Mouse (Mus musculus) neural tube, embryonic 12.5 days (tissue): Measurements from ENCODE around the gene 4921504E06Rik. TPM values are rescaled to one million over a fixed set of nuclear protein-coding genes. Genes with fewer than 3 reads are reported as not detected.

Experiments
- ATAC-seq: fragments of 200-750 bp; cut with Nextera tagmentation; 2 replicates; pipeline ENCODE4 v1.8.0; 2017; ENCODE audit warnings: low read depth, mild to moderate bottlenecking, moderate TSS enrichment, moderate library complexity; ENCODE audit not compliant: low FRiP score
- H3K27ac ChIP-seq: fragments of 300-500 bp; sonication (generic); 2 replicates; pipeline ENCODE4 v1.5.1; 2016
- H3K27me3 ChIP-seq: fragments of 300-500 bp; sonication (generic); replicated peaks from 2 replicates; pipeline ENCODE4 v1.6.1; 2016; ENCODE audit warnings: mild to moderate bottlenecking
- H3K36me3 ChIP-seq: fragments of 300-500 bp; sonication (generic); 2 replicates; pipeline ENCODE4 v1.6.1; 2016; ENCODE audit warnings: mild to moderate bottlenecking
- H3K4me1 ChIP-seq: fragments of 300-500 bp; sonication (generic); 2 replicates; pipeline ENCODE4 v1.6.1; 2016
- H3K4me2 ChIP-seq: fragments of 300-500 bp; sonication (generic); replicated peaks from 2 replicates; pipeline ENCODE4 v1.6.1; 2016; ENCODE audit warnings: mild to moderate bottlenecking
- H3K4me3 ChIP-seq: fragments of 300-500 bp; sonication (generic); 2 replicates; pipeline ENCODE4 v1.5.1; 2016
- H3K9ac ChIP-seq: fragments of 300-500 bp; sonication (generic); 2 replicates; pipeline ENCODE4 v1.6.1; 2016; ENCODE audit warnings: mild to moderate bottlenecking
- H3K9me3 ChIP-seq: fragments of 300-500 bp; sonication (generic); 2 replicates; pipeline ENCODE4 v1.6.1; 2016; ENCODE audit warnings: mild to moderate bottlenecking
- WGBS: fragments of 180-500 bp; shearing (Covaris S2); methylation state at CpG from one replicate; pipeline ENCODE4 v1.1.7; 2016; 5-methylcytosine and 5-hydroxymethylcytosine counted together
- polyA plus RNA-seq: library from polyadenylated mRNA; unstranded; fragments of >200 nt; fragmentation: Nextera tagmentation; extraction: Ambion mirVana; gene quantifications from 2 replicates; pipeline ENCODE4 v1.2.1, GENCODE M21; 2016

Gene 4921504E06Rik
- polyA plus RNA-seq, 1 experiment from 2014 or later, result not detected

DNA sequence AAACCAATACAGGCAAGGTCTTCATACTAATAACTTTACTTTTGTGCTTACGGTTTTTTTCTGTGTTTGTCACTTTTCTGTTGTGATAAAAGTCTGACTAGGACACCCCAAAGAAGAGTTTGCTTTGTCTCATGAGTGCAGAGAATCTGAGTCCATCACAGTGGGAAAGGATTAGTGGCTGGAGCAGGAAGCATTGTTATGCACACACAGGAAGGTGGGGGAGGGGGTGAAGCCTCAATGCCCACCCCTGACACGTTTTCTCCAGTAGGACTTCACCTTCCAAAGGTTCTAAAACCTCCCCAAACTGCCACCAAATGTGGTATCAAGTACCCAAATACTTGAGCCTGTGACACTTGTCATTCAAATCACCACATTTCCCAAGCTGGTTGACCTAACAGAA lies 91.8 kb downstream of the 4921504E06Rik start:
- WGBS, result 51% methylated on average over 2 of the region's 2 CpGs
- Histone ChIP-seq H3K9me3 (no peaks in the 10 kb centered on the region), H3K9ac (no peak overlapping the region), H3K27me3 (peaks cover 14% of the 10 kb centered on the region), H3K4me2 (no peak overlapping the region), H3K4me1 (no peaks in the 10 kb centered on the region), H3K36me3 (no peaks in the 10 kb centered on the region), H3K4me3 (no peak overlapping the region), H3K27ac (no peak overlapping the region)
- ATAC-seq, result no peak

DNA sequence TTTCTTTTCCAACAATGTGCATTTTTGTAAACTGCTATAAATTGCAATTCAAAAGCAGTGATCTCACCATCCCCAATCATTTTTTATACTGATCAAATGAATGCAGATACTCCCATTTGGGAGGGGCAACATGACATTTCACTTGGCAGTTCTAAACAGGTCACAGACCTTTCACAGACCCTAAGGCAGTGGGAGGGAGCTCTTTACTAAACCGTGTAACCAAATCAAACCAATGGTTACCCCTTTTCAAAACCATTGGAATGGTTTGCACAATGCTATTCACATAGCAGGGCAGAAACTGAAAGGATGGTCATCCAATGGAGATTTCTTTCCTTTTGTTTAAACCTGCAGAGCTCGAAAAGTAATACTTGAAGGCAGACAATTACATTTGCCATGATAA lies 94.9 kb downstream of the 4921504E06Rik start:
- Histone ChIP-seq H3K4me3 (no peak overlapping the region), H3K27ac (no peak overlapping the region), H3K9me3 (no peaks in the 10 kb centered on the region), H3K4me1 (0 out of 2 replicates have a peak, but pooled peaks cover 1% of the 10 kb centered on the region), H3K36me3 (no peaks in the 10 kb centered on the region), H3K27me3 (peaks cover 44% of the 10 kb centered on the region), H3K4me2 (no peak overlapping the region), H3K9ac (no peak overlapping the region)
- WGBS, result 23% methylated on average over 2 of the region's 2 CpGs
- no peak for ATAC-seq

DNA sequence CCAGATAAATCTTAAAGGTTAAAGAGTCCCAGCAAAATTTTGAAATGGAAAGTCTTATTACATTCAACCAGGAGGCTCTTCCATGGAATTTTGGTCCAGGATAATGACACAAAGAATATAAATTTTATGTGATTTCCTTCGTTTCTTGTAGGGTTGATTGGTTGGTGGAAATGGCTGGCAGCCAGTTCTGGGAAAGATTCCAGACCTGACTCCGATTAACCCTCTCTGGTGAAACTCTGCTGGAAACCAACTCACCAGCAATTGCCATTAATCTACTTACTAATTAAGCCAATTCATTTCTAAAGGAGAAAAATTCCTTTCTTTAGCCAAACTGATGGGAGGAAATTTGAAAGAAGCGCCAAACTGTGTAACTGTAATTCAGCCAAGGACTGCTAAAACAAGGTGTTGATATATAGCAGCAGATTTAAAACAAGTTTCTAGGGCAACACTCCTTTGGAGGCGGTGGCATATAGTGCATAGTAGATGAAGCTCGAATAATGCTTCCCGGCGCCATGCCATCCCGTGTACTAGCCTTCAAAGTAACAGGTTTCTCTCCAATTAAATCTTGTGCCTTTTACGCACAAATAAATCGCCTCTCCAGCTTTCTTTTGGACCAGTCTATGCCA lies 97.7 kb downstream of the 4921504E06Rik start:
- peaks cover 18% of the 10 kb centered on the region for H3K4me1 ChIP-seq
- no peaks in the 10 kb centered on the region for H3K9me3 ChIP-seq
- no peak overlapping the region for H3K4me3 ChIP-seq
- H3K36me3 ChIP-seq, result no peaks in the 10 kb centered on the region
- WGBS, result 5% methylated on average over 10 of the region's 10 CpGs
- no peak for ATAC-seq
- H3K9ac ChIP-seq, result no peak overlapping the region
- H3K27ac ChIP-seq, result no peak overlapping the region
- H3K4me2 ChIP-seq, result no peak overlapping the region
- H3K27me3 ChIP-seq, result peaks cover 72% of the 10 kb centered on the region

DNA sequence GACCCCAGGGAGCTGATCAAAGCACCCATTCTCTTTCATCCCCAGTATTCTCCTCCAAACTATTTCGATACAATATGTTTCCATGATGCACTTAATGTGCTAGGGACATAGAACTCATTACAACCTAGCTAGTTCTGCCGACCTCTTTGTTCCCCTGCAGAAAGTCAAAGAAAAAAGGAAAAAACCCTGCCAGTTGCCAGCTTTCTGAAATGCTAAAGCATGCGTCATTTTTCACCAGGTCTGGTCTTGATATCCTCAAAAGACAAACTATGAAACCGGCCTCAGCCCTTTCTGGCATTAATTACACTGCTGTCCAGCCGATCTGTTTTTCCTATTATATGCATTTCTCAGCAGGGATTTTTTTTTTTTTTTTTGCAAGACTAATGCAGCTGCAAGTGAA lies 98.5 kb downstream of the 4921504E06Rik start:
- no peak overlapping the region for H3K4me2 ChIP-seq
- no peak overlapping the region for H3K9ac ChIP-seq
- peaks cover 18% of the 10 kb centered on the region for H3K4me1 ChIP-seq
- ATAC-seq, result no peak
- no peaks in the 10 kb centered on the region for H3K9me3 ChIP-seq
- H3K4me3 ChIP-seq, result no peak overlapping the region
- no peaks in the 10 kb centered on the region for H3K36me3 ChIP-seq
- H3K27me3 ChIP-seq, result peaks cover 80% of the 10 kb centered on the region
- no peak overlapping the region for H3K27ac ChIP-seq
- WGBS, result 3% methylated on average over 5 of the region's 5 CpGs

DNA sequence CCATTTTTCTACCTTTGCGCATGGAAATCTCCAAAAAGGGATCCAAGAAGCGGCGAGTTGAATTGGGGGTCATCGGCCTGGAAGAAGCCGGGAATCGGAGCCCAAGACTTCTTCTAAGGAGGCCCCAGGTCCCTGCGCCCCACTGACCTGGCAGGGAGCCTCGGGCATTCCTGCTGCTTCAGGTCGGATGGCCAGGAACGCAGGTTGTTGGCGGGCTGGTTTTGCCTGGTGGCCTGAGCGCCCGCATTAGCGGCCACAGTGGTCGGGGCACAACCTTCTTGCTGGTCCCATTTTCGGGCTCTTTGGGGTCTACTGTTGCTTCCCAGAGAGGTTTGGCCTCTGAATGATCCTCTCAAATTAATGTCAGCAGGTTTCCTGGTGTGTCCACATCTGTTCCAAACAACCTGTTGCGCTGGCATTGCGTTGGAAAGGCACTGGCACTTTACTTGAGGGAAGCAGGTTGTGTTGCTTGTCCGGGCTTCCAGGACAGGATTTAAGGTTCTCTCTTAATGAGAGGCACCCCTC lies 101.1 kb downstream of the 4921504E06Rik start:
- peaks cover 25% of the 10 kb centered on the region for H3K4me1 ChIP-seq
- under 1% methylated on average over 19 of the region's 19 CpGs for WGBS
- H3K4me2 ChIP-seq, result peak overlapping the region; percentile 48
- no peak overlapping the region for H3K27ac ChIP-seq
- H3K9me3 ChIP-seq, result no peaks in the 10 kb centered on the region
- peak overlapping the region; percentile 7 for H3K4me3 ChIP-seq
- ATAC-seq, result no peak
- H3K27me3 ChIP-seq, result peaks cover 97% of the 10 kb centered on the region
- no peak overlapping the region for H3K9ac ChIP-seq
- no peaks in the 10 kb centered on the region for H3K36me3 ChIP-seq

DNA sequence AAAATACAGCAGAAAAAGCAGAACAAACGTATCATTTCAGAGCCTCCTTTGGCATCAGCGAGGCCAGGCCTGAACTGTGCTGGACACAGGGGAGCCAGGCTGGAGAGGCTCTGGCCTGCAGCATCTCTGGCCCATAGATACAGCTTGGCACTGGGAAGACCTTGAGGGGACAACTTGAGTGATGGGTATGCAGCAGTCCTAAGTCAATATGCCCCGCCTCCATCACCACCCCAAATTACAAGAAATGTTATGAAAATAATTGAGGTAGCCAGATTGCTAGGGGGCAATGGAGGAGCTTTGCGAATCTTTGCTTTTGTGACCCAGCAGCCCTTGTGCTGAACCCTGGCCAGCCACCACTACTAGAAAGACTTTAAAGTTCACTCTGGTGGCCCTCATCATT lies 104.4 kb downstream of the 4921504E06Rik start:
- Histone ChIP-seq H3K4me2 (no peak overlapping the region), H3K9me3 (no peaks in the 10 kb centered on the region), H3K4me3 (no peak overlapping the region), H3K4me1 (peaks cover 46% of the 10 kb centered on the region), H3K36me3 (no peaks in the 10 kb centered on the region), H3K9ac (no peak overlapping the region), H3K27ac (no peak overlapping the region), H3K27me3 (peaks cover 95% of the 10 kb centered on the region)
- 12% methylated on average over 4 of the region's 4 CpGs for WGBS
- no peak for ATAC-seq

DNA sequence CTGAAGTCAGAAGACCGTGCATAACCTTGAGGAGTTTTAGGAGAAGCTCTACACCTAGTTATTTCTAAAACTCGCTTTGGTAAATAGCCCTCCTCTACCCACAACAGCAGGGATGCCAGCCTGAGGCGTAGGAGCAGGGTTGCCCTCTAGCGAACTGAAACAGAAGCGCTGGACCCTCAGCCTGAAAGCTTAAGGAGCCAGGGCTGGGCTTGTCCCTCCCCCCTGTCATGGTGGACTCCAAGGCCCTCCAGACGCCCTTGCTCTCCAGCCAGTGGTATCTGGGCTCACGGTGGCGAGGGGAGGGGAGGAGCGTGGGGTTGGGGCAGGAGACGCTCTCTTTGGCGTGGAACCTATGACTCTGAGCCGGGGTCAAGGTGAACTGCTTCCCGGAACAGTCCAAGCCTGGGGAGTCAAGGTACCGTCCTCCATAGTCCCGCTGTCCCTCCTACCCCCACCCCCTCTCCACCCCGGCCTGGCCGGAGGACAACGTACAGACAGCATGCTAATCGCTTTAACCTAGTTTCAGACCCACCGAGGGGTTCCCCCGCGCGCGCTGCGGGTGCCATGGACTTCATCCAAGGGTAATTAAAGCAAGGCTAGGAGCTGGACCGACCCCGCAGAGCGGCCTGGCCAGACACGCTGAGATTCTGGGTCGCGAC lies 105.5 kb downstream of the 4921504E06Rik start:
- no peaks in the 10 kb centered on the region for H3K36me3 ChIP-seq
- H3K27ac ChIP-seq, result no peak overlapping the region
- H3K4me1 ChIP-seq, result peaks cover 41% of the 10 kb centered on the region
- peak overlapping the region; percentile 11; the same call in 1 of the 2 replicates for H3K4me3 ChIP-seq
- H3K9me3 ChIP-seq, result no peaks in the 10 kb centered on the region
- H3K4me2 ChIP-seq, result peak overlapping the region; percentile 55
- no peak overlapping the region for H3K9ac ChIP-seq
- peaks cover 95% of the 10 kb centered on the region for H3K27me3 ChIP-seq
- peak; percentile 18; the same call in 1 of the 2 replicates for ATAC-seq
- under 1% methylated on average over 31 of the region's 31 CpGs for WGBS

DNA sequence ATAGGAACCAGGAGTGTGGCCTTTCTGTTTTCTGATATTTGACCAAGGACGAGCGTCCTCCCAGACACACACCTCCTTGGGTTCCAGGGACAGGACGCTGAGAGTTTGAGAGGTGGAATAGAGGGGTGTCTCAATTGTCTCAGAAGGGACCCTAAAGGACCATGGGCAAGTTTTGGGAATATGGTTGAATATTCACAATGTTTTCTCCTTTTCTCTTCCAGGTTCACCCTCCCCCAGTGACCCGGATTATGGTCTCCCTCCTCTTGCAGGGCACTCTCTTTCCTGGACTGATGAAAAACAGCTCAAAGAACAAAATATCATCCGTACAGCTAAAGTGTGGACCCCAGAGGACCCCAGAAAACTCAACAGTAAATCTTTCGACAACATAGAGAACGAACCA lies 107.0 kb downstream of the 4921504E06Rik start:
- Histone ChIP-seq H3K9ac (no peak overlapping the region), H3K4me3 (peak overlapping the region; percentile 40), H3K36me3 (no peaks in the 10 kb centered on the region), H3K4me1 (peaks cover 28% of the 10 kb centered on the region), H3K27me3 (peaks cover 95% of the 10 kb centered on the region), H3K9me3 (no peaks in the 10 kb centered on the region), H3K27ac (no peak overlapping the region), H3K4me2 (peak overlapping the region; percentile 71)
- 3% methylated on average over 7 of the region's 7 CpGs for WGBS
- no peak for ATAC-seq

DNA sequence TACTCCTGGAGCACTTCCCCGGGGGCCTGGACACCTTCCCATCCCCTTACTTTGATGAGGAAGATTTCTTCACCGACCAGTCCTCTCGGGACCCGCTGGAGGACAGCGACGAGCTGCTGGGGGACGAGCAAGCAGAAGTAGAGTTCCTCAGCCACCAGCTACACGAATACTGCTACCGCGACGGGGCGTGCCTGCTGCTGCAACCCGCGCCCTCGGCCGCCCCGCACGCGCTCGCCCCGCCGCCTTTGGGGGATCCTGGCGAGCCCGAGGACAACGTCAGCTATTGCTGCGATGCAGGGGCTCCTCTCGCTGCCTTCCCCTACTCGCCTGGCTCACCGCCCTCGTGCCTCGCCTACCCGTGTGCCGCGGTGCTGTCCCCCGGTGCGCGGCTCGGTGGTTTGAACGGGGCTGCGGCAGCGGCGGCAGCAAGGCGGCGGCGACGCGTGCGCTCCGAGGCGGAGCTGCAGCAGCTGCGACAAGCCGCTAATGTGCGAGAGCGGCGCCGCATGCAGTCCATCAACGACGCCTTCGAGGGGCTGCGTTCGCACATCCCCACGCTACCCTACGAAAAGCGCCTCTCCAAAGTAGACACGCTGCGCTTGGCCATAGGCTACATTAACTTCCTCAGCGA lies 107.7 kb downstream of the 4921504E06Rik start:
- H3K9ac ChIP-seq, result peak overlapping the region; percentile 47
- peaks cover 95% of the 10 kb centered on the region for H3K27me3 ChIP-seq
- H3K4me3 ChIP-seq, result peak overlapping the region; percentile 40
- H3K36me3 ChIP-seq, result no peaks in the 10 kb centered on the region
- H3K9me3 ChIP-seq, result no peaks in the 10 kb centered on the region
- ATAC-seq, result peak; percentile 27; the same call in 1 of the 2 replicates
- H3K27ac ChIP-seq, result no peak overlapping the region
- peak overlapping the region; percentile 71 for H3K4me2 ChIP-seq
- WGBS, result under 1% methylated on average over 67 of the region's 67 CpGs
- H3K4me1 ChIP-seq, result peaks cover 28% of the 10 kb centered on the region

DNA sequence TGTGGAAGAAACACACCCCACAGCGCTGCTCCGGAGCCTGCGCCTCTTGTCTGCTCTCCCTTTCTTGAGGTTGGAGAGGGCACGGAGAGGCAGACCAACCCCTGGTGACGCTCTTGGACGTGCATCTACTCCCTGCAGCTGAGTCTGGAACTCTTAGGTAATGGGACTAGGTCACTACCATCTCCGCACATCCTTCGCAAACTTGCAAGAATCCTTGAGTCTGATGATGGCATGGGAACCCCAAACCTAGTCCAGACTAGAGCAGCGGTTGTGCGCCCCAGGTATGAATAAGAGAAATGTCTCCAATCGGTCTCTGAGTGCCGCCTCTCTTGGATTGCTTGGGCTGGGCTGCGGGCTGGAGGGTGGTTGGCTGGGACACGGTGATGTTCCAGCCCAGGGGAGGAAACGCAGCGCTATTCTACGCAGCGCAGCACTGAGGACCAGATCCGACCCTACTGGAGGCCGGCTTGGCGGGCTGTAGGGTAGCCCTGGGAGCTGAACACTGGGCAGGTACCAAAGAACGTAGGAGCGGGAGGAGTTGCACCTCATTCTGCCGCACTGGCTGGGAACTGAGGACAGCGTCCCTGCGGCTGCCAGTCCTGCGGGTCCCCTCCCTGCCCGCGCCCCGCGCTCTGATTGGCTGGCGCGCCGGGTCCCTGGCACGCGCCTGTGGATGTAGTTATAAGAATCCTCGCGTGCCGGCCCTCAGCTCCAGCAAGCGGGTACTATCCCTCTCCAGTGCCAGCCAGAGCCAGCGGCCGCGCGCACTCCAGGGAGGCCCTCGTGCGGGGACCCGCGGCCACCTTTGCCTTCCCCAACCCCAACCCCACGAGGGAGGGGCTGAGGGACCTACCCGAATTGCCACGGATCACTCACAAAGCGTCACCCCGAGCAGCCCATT lies 108.5 kb downstream of the 4921504E06Rik start, which contains the start of gene Ptf1a:
TSS of gene Ptf1a (plus strand) at position 733 of the 901 bp plus-strand sequence.
- 1% methylated on average over 53 of the region's 53 CpGs for WGBS
- ATAC-seq, result peak; percentile 66
- Histone ChIP-seq H3K4me1 (peaks cover 28% of the 10 kb centered on the region), H3K36me3 (no peaks in the 10 kb centered on the region), H3K9ac (peak within 1 kb of the TSS; percentile 47), H3K27me3 (peaks cover 95% of the 10 kb centered on the region), H3K9me3 (no peaks in the 10 kb centered on the region), H3K4me3 (peak within 1 kb of the TSS; percentile 40), H3K4me2 (peak within 1 kb of the TSS; percentile 71), H3K27ac (no peak within 1 kb of the TSS)

DNA sequence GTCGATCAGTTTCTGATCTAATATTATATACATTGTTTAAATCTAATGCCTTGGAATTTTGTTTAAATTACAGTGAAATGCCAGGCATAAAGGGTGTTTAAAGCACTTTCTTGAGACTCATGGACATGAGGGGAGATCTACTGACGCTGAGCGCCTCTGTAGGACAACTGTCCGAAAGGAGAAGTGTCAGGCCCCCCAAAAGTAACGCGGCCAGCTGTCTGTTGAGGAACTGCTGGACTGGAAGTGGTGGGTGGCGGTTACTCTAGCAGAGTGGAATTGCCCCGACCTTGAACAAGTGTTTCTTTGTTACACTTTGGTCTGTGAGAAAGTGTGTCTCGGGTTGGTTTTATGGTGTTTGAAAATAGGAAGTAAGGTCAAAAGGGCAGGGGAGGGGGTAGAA lies 109.4 kb downstream of the 4921504E06Rik start:
- Histone ChIP-seq H3K36me3 (no peaks in the 10 kb centered on the region), H3K4me1 (peaks cover 28% of the 10 kb centered on the region), H3K9ac (no peak overlapping the region), H3K4me3 (no peak overlapping the region), H3K27ac (no peak overlapping the region), H3K9me3 (no peaks in the 10 kb centered on the region), H3K27me3 (peaks cover 93% of the 10 kb centered on the region), H3K4me2 (peak overlapping the region; percentile 71; the same call in 1 of the 2 replicates)
- 1% methylated on average over 9 of the region's 9 CpGs for WGBS
- ATAC-seq, result no peak
